Mouse (Mus musculus) adrenal gland, postnatal 25 days (tissue): ENCODE results near the gene Zc3h6. TPM values are rescaled to one million over a fixed set of nuclear protein-coding genes. Genes with fewer than 3 reads are reported as not detected.
"Not testable (repeated sequence)": the region's sequence is repeated elsewhere in the genome, so short reads cannot be mapped to it uniquely, and the experiment has no call there.

Experiments used
- DNase-seq: peaks from one replicate; pipeline ENCODE4 v3.0.0; 2021; ENCODE audit warnings: mixed read lengths
- long read RNA-seq: library from polyadenylated mRNA; stranded (forward); transcript quantifications from one replicate; pipeline ENCODE4 v2.0.0, GENCODE M21; 2021
- total RNA-seq: library from RNA; stranded (reverse); gene quantifications from 2 replicates; pipeline ENCODE4 v1.2.3, GENCODE M21; 2021

Zc3h6 gene
- 6.5 and 9.9 TPM in 2 replicates for total RNA-seq
- long read RNA-seq, partial matches to known transcripts = 5 of 5 reads
- long read RNA-seq, other reads (novel, unspliced or antisense) = 0 of 5 reads

DNA sequence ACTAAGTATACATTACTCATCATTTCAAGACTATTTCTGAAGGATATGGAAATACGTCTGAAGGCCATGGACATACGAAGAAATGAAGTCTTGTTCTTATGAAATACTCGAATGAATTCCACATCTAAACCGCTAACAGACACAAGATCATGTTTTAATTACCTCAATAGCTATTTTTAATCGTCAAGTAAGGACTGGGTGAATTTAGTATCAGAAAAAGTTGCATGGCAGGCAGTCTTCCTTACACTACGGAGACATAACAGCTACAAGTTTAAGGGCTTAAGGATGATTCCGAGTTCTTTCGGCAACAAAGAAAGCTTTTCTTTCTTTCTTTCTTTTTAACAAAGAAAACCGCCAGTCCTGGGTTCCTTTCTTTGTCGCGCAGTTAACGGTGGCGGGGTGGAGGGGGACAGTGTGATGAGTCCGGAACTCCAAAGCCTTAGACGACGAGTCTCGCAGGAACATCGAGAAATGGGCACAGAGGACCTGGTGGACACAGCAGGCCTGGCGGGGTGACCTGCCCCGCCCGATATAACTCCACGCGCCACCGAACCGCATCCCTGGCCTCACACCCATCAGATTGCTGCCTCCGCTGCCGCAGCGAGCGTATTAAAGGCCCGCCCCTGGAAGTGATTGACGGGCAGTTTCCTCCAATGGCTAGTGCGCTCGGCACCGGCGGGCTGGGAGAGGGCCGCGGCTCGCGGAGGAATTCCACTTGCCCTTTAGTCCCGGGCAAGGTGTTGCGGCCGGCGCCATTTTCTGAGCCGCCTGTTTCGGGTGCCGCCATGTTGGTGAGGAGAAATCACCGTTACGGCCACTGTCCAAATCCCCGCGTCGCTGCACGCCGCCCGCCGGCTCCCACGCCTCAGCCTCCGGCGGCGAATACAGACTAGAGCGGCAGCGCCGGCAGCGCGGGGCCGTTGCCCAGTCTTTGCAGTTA is at the start of gene Zc3h6:
Zc3h6 (plus strand) TSS at position 762 of the 940 bp plus-strand sequence.
- DNase-seq = peak; percentile 98

DNA sequence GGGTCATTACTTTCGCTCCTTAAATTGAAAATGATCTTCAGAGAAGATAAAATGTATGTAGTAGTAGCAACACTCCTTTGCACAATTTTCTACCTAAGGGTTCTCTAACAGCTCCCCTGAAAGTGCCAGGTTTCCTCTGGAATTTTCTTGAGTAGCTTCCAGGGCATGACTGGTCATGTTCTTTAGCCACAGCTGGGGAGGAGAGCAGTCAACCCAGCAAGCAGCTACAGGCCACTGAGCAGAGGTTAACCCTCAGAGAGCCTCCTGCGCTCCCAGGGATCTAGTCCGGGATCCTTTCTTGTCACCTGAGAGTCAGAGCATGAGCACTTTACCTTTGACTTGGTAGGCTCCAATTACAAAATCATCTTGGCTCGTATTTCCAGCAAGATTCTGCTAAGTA is 42.4 kb upstream of the Zc3h6 start:
- no peak for DNase-seq

DNA sequence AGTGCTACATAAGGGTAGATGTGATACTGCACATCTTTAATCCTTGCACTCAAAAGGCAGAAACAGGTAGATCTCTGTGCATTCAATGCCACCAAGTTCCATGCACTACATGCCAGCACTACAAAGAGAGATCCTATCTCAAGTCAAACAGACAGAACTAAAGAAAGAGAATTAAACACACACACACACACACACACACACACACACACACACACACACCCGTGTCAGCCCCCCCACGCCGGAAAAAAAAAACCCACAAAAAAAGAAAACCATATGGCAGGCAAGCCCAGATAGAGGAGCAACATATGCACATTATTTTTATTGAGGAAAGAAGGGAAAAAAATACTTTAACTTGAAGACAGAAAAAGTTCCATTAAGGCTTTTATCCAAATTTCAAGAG is 38.8 kb upstream of the Zc3h6 start:
- no peak for DNase-seq

DNA sequence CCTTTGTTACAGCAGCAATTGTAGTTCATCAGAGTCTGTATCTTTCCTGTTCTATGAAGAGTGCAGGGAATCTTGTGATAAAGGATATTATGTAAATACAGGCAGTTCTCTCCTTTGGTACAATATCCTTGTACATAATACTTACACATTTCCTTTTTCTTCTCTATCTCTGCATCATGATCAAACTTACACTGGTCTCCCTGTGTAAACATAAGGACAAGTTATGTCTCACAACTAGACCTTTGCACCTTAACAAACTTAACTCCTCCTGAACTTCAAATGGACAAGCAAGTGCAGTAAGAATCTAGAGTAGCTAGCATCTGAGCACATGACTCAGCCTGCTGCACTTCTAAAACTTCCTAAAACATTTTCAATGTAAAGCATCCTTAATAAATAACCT is 36.5 kb upstream of the Zc3h6 start:
- DNase-seq = no peak

DNA sequence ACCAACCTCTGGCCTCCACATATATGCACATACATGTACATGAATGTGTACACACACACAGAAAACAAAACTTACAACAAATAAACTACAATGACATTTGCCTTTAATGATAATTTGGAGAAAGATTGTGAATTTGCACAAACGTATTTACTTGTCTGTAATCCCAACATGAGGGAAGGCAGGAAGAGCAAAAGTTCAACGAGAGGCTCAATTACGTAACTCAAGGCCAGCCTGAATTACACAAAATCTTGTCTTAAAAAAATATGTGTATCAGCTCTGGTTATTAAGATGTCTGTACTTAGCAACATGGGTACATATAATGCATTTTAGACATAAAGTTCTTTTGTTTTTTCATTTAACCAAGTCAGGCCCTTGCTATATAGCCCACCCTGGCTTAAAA is 30.9 kb upstream of the Zc3h6 start:
- no peak for DNase-seq

DNA sequence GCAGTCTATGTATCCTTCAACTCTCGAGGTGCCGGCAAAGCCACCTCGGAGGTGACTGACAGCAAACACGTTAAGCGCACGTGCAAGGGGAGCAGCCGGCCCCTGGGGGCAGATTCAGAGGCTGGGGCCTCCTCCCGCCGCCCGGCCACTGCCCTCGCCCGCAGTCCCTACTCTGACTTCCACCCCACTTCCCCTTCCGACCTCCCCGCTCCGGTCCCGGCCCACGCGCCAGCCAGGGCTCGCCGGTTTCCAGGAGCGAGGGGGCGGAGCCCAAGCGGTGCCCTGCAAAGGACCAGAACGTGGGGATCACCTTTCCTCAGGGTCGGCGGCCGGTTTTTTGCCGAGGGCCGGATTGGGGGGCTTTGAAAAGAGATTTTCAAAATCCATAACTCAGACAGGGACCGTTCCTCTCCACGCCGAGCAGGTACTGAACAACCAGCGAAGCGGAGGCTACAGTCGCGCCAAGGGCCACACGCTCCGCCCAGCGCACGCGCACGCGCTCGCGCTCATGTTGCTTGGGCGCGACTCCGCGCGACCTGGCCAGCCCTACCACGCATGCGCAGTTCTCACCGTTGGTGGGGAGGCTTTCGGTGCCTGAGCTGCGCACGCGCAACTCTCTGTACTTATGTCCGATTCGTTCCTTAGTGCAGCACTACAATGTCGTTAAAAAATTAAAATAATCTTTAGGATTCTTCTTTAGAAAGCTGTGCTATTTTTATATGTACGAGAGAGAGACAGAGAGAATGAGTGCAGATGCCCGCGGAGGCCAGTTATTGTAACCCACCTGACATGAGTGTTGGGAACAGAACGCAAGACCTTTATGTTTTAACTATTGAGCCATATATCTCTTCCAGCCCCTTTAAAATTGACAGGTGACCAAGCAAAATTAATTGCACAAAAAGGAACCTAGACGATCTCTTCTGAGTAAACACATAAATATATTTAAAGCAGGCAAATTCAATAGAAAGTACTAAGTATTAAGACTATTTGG is 23.4 kb upstream of the Zc3h6 start, which contains the start of gene Zc3h8:
Zc3h8 (minus strand) TSS at position 540 of the 991 bp plus-strand sequence.
- peak; percentile 99 for DNase-seq

DNA sequence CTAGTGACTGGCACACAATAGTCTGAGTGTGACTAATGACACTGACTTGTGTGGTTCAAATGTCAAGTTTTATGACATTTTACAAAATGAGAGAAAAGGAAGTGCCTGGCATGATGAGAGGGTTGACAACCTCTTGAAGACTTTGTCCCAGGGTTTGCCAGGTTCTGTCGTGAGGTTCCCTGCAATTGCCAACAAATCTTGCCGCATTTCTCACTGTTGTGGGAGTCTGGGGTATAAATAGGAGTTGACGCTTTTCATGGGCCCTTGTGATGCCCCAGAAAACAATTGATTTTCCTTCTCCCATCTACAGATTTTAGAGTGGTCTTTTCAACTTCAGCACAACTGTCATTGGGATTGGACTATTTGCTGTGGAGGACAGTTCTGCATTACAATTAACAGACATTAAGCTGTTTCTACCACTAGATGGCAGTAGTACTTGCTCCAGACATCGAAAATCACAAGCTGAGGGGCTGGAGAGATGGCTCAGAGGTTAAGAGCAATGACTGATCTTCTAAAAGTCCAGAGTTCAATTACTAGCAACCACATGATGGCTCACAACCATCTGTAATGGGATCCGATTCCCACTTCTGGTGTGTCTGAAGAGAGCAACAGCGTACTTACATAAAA is 19.1 kb upstream of the Zc3h6 start:
- no peak for DNase-seq

DNA sequence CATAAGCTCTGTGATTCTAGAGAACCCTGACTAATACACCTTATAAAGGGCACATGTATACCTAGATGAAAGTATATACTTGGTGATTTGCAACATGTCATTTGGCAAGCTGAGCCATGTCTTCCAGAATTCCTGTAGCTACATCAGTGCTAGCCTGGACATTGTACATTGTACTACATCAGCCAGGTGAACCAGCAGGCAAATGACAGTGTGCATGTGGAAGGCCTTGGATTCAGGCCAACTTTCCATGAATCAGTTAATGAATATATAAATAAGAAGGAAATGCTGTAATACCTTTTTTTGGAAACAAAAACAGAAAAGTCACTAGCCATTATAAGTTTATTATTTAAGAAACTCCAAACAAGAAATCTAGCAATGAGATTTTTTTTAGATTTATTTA is 13.0 kb upstream of the Zc3h6 start:
- DNase-seq = no peak

DNA sequence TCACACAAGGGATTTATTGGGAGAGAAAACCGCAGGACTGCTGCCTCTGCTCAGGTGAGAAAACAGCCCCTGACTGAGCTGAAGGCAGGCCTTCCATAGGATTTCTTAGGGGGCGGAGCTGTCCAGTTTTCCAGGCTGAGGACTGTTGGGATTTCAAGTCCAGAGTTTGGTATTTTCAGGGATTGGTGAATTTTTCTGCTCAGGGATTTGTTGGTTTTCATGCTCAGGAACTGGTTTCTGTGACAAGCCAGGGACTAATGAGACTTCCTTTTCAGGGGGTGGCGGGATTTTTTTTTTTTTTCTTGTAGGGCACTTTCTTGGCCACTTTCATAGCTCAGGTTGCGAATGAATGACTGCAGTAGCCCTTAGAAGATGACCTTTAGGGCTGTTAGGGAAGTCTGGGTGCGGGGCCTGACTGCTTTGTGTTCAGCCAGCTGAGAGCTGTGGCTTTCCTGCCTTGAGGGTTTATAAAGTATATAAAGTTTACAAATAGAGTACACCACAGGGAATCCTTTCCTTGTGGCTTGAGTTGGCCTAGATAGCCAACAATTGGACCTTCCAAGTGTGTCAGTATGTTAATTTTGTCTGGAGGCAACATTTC is 1.6 kb upstream of the Zc3h6 start:
- DNase-seq = no peak

DNA sequence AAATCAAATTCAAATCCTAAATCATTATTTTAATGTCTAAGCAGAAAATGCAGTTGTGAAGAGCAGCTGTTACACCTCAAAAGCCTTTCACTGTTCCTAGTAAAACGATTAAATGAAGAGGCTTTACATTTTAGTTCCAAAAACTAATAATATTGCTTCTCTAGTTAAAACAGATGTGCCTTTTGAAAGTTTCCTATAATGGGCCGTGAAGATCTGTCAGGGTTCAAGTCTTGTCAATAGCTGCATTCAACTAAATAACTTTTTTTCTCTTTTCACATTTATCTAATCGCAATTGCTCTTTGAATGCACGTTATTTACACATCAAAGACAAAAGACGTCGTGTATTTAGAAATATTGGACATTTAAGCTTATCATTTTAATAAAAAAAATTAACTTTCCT is 966 bp upstream of the Zc3h6 start:
- no peak for DNase-seq

DNA sequence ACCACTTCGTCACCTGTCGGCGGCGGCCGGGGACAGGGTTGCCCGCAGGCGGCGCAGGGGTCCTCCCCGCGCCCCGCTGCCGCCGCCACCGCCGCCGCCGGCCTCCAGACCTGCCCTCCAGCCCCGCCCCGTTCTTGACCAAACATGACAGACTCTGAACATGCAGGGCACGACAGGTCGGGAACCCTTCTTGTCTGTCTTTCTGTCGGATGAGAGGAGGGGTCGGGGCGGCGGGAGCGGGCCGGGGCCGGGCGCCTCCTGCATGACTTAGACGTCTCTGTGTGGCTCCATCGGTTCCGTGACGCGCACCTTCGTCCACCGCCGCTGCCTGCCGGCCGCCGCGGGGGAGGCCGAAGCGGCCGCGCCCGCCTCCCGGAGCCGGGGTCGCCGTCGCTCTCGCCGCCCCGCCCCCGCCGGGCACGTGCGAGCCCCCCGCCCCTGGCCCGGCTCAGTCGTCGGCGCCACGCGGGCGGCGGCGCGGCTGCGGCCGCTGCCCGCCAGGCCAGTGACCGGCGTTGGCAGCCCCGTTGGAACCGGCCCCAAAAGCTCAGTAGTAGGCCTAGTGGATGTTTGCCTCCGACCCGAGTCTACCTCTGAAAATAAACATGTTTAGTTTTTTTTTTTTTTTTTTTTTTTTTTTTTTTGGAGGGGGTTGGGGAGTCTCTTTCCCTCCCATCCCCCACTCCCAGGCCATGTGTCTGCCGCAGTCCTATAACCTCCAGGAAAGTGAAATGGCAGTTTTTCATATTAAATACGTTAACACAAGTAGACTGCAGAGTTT is 649 bp downstream of the Zc3h6 start, which contains the start of gene Gm10762:
Gm10762 (minus strand) TSS at position 65 of the 781 bp plus-strand sequence.
- peak; percentile 81 for DNase-seq

DNA sequence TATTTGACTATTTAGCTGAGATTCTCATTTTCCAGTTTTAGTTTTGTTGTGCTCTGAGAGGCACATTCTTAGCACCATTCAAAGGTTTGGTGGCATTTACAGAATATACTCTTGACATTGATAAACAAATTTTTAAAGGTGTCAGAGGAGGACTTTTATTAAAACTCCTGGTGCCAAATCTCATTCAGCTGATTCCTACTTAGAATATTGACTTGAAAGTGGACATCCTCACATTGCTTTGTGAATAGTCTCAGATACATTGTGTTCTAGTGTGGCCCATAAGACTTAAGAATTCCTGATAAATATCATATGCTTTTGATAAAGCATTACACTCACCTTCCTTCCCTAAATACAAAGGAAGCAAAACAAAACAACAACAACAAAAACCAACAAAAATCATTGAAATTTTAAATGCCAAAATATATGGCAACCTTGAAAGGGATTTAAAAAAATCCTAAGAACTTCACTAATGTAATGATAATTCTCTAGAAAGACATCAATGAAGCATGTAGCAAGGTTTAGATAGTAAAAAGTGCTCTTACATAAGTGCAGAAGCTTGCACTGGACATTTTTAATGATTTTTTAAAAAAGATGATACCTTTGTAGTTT is 1.4 kb downstream of the Zc3h6 start:
- no peak for DNase-seq

DNA sequence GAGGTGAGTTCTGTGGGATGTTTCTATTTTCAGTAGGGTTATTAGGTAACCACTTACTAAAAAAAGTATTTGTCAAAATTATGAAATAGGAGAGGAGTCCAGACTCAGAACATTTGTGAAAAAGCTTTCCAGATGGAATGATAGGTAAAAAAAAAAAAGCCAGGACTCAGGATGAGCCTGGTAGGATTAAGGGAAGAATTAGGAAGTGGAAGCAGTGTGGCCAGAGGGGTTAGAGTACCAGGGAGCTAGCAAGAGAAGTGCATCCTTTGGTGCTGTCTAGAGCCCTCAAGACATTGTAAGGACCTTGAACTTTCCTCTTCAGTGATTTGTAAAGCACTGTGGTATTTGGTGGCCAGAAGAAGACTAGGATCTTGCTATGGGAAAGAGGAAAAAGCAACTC is 5.1 kb downstream of the Zc3h6 start:
- DNase-seq = no peak

DNA sequence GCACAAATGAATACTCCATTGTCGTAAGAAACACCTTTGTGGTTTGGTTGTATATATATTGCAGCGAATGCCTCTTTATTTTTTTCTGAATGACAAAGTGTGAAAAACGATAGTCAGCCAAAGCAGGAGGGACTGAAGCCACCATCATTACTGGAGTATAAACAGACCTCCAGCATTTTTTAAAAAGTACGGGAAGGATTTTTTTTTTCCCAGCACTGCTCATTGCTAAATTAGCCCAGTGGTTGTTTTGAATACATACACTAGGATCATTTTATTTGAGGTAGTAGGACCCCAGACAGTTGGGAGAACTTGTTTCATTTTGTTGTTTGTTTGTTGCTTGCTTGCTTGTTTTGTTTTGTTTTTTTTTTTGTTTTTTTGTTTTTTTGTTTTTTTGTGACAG is 8.4 kb downstream of the Zc3h6 start:
- no peak for DNase-seq

DNA sequence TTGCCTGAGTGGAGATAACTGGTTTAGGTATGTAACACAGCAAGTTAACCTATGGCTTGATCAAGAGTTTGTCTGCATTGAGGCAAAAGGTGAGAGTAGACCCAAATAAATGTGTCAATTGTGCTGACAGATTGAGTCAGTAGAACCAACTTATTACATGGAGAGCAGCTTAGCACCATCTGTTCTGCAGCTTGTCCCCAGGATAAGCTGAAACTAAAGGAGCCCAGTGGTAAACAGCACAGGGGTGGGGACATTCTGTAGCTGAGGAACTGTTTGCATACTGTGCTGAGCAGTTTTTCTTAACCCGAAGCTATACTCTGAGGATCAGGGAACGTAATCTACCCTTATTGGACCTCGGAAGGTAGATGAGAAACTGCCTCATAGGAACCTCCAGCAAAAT is 17.5 kb downstream of the Zc3h6 start:
- no peak for DNase-seq

DNA sequence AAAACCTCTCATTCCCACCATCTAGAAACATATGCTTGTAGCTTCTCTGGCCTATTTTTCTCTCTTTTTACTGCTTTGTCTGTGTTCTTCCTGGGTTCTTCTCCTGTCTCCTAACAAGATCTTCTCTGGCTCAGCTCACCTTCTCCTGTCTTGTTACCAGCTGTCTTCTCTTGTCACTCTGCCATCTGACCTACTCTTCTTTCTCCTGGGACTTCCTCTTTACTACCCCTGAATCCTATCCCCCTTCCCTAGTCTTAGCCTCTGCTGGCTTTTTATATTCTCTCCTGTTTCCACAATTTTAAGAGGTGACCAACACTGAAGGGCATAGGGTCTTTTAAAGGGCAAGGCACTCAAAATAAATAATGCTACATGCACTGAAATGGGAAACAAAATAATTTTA is 37.7 kb downstream of the Zc3h6 start:
- DNase-seq = no peak

DNA sequence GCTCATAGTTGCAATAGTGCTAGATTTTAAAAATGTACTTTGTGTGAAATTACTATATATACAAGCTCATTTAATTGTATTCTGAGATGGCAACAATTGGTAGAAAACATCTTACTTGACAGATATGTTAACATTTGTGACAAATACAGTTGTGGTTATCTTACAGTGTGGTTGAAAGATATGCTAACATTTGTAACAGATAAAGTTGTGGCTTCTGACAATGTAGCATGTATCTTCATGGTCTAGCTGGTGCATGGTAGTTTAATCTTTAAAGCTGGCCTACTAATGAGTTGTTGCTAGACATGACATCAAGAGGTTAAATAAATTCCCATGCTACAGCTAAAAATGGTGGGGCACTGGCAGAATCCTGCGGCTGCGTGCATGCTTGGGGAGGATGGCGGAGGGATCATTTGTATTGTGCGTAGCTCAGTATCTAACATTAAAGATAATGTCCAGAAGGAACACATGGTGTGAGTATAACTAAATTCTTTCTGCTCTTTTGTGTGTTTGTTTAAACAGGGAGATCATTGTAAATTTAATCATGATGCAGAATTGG is 39.1 kb downstream of the Zc3h6 start:
- DNase-seq = no peak

DNA sequence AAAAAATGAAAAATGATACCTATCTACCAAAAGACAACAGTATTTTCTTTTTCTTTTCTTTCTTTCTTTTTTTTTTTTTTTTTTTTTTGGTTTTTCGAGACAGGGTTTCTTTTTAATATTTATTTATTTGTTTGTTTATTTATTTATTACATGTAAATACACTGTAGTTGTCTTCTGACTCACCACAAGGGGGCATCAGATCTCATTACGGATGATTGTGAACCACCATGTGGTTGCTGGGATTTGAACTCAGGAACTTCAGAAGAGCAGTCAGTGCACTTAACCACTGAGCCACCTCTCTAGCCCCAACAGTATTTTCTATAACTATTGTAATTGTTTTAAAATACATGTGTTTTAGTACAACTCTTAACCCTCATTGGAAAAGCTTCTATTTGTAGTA is 41.7 kb downstream of the Zc3h6 start:
- not testable (repeated sequence) for DNase-seq

DNA sequence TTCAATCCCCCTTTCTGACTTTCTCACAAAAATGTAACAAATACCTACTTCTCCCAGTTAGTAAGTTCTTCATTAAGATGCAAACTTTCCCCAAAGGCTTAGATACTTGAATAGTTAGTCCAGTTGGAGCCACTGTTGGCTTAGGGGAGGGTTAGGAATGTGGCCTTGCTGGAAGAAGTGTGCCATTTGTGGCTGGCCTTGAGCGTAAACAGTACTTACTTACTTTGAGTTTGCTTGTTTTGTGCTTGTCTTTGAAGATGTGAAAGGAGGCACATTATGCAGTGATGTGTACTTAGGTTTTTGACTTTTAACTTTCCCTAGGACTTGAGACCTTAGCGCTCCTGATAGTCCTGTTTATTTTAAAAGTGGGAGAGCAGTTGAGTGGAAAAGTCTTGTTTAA is 52.9 kb downstream of the Zc3h6 start:
- DNase-seq = no peak

DNA sequence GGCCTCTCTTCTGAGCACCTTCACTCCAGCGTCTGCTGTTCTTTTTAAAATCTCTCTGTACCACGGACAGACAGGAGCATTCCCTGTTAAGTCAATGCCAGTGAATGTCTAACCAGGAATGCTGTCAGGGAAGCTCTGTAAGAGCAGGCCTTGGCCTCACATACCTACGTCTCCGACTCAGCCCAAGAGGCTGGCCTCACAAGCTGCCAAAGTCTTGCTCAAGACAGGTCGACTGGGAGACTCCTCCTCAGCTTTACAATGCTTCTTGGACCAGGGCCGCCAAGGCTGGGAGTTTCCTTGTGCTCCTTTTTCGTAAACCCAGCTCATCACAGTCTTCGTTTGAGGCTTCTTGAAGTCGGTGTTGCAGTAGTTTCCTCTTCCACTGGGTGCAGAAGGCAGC is 57.6 kb downstream of the Zc3h6 start:
- DNase-seq = peak; percentile 23
